Mouse (Mus musculus): ENCODE results near the gene Slc22a29.
"Not testable (repeated sequence)": the region's sequence is repeated elsewhere in the genome, so short reads cannot be mapped to it uniquely, and the experiment has no call there.

Slc22a29 gene

GRCm38 (mm10) chr19:8218800-8219199 lies at the start of gene Slc22a29:
Slc22a29 (minus strand) TSS chr19:8218900.
- DNase-seq (ENCODE audit: extremely low read depth, insufficient read length, low spot score) = no peak

- no peak for DNase-seq (ENCODE audit: extremely low read depth, insufficient read length, low spot score)
Observed at GRCm38 (mm10) chr19:8265324-8265723, 46.6 kb upstream of the Slc22a29 start.

GRCm38 (mm10) chr19:8252705-8253037 lies 34.0 kb upstream of the Slc22a29 start:
- DNase-seq (ENCODE audit: extremely low read depth, insufficient read length, low spot score) = no peak

GRCm38 (mm10) chr19:8251896-8252704 lies 33.4 kb upstream of the Slc22a29 start:
- DNase-seq (ENCODE audit: extremely low read depth, insufficient read length, low spot score) = peak; percentile 72

GRCm38 (mm10) chr19:8228916-8229315 lies 10.2 kb upstream of the Slc22a29 start:
- no peak for DNase-seq (ENCODE audit: extremely low read depth, insufficient read length, low spot score)

GRCm38 (mm10) chr19:8148787-8149523 lies 69.7 kb downstream of the Slc22a29 start:
- no peak for DNase-seq (ENCODE audit: extremely low read depth, insufficient read length, low spot score)

- not testable (repeated sequence) for DNase-seq (ENCODE audit: extremely low read depth, insufficient read length, low spot score)
Observed at GRCm38 (mm10) chr19:8142716-8143115, 76.0 kb downstream of the Slc22a29 start.

- DNase-seq (ENCODE audit: extremely low read depth, insufficient read length, low spot score) = not testable (repeated sequence)
Observed at GRCm38 (mm10) chr19:8134127-8134841, 84.4 kb downstream of the Slc22a29 start.

GRCm38 (mm10) chr19:8131881-8132280 lies 86.8 kb downstream of the Slc22a29 start, which contains the start of gene Slc22a28:
Slc22a28 (minus strand) TSS chr19:8131982.
- not testable (repeated sequence) for DNase-seq (ENCODE audit: extremely low read depth, insufficient read length, low spot score)

Data from 3134 (cell line).